Mouse (Mus musculus) embryo, embryonic 11.5 days (tissue): ENCODE results near the gene Erg.

Source experiments
- DNase-seq: peaks from one replicate; pipeline ENCODE4 v3.0.0-alpha.2; 2012; ENCODE audit warnings: low read depth, low spot score

Erg gene

DNA sequence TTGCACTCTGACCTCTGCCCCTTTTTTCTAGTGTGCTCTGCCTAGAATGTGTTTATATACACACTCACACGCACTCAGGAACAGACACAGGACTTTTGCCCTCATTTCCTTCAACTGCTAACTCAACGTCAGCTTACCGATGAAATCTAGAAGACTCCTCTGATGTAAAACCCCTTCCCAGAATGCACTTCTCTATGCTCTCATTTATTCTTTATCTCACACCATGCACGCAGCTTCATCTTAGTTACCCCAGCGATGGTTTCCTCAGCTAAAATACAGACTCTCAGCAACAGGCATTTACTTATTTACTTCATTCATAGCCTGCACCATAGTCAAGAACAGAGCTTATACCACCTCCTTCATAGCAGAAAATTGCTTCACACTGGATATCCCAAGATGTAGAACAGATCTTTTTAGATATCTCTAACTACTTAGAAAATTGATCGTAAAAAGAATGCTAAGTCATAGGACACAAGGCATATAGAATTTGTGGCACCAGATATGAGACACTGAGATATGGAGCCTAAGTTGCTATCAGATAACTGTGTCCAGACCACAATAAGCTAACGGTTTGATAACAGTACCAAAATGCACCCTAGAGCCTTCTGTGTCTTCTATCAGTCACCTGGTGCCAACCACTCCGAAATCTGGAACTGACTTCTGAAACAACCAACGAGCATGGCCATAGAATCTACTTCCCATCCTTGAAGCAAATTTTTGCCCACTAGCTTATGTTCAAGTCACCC, 98.6 kb downstream of the Erg start:
- no peak for DNase-seq

- no peak for DNase-seq
Observed at GRCm38 (mm10) chr16:95481176-95481575, 105.2 kb downstream of the Erg start.

GRCm38 (mm10) chr16:95478558-95478957, 107.8 kb downstream of the Erg start:
- no peak for DNase-seq

GRCm38 (mm10) chr16:95475041-95475440, 111.4 kb downstream of the Erg start:
- DNase-seq: no peak

- DNase-seq: no peak
Observed at GRCm38 (mm10) chr16:95473946-95474345, 112.4 kb downstream of the Erg start.

DNA sequence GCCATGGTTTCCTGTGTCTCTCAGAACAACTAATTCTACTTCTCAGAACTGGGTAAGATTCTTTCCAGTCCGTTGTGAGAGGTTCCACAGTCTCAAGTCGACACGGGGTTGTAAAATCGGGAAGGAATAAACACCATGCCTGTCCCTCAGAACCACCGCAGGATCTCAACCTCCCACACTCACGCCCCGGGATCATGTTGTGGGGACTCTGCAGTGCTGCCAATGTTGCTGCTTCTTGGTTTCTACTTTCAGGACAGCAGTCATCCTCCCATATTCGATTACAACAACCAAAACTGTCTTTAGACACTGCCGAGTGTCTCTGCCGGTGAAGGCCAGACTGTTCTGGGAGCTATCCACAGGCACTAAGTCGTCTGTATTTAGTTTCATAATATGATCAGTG, 113.6 kb downstream of the Erg start:
- DNase-seq: no peak

DNA sequence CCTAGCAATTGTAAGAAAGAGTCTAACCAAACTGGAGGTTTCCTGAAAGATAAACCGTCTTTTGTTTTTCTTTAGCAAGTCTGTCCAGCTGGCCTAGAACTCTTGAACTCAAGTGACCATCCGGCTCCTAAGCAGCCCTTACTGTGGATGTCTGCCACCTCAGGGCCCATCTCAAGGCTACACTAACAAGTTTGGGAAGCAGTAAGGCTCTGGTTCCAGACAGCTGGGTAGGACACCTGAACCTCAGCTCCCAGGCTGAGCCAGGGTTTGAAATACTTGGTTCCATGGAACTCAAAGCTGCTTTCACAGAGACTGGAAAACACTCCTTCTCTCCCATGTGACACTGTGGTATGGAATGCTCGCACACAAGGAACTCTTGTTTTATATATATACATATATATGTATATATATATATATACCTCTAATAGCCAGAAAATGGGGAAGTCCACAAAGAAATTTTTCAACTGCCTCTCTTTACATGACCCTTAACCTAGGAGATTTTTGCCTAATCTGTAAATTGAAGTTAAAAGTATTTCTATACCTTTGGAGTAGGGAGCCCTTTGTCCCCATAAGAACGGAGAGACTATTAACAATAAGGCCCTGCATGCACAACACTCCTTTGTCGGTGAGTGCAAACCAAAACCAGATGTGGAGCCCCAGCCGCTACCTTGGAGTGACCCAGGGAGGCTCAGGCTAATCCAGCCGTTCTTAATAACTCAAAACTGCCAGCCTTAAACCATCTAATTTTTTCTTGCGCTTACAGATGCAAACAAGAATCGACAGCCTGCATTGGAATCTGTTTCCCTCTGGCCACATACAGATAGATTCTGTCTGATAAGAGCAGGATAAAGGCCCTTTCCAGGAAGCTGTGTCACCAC, 116.9 kb downstream of the Erg start:
- peak; percentile 43 for DNase-seq

DNA sequence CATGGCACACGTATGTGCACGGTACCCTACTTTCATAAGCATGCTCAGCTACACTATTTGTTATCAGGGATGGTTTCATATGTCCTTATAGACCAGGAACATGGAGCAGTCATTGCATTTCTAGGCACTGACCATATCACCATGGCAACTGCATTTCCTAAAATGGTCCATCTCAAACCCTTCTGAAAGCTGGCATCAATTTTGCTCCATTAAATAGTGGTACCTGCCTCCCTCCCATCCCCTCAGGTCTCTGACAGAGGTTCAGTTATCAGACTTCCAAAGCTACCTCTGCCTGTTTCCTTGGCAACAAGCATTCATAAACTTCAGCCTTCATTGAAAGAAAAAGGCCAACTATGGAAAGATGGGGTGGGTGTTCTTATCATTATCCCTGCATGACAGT, 118.5 kb downstream of the Erg start:
- no peak for DNase-seq

DNA sequence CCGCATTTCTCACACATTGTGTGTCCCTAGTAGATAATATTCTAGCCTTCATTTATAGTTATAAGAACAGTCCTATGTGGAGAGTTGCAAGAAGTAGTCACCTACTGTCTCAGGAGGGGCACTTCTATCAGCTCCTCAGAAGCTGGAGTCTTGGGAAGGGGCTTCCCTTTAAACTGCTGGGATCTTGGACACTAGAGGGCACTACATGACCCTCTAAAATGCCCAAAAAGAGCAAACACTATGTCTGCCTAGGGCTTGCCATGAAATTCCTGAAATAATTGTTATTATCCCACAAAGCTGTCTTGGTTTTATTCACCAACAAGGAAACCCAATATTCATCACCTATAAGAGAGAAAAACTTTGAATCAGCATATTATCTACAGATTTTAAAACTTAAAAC, 119.8 kb downstream of the Erg start:
- peak; percentile 56 for DNase-seq

DNA sequence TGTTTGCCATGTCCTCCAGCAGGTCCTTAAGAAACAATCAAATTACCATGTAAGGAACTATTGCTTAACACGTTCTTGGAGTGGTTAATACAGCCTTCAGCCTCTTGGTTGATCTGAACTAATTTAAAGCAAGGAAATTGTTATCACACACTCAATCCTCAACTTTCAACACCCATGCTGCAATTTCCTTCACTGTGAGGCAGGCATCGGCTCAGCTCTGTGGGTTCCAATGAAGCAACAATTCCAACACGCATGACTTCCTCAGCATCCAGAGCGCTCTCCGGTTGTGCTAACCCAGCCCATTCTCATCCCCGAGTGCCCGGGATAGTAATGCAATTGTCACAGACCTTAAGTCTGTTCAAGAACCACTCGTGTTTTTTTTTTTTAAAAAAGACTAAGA, 121.8 kb downstream of the Erg start:
- DNase-seq: no peak

- no peak for DNase-seq
Observed at GRCm38 (mm10) chr16:95463796-95464195, 122.6 kb downstream of the Erg start.

DNA sequence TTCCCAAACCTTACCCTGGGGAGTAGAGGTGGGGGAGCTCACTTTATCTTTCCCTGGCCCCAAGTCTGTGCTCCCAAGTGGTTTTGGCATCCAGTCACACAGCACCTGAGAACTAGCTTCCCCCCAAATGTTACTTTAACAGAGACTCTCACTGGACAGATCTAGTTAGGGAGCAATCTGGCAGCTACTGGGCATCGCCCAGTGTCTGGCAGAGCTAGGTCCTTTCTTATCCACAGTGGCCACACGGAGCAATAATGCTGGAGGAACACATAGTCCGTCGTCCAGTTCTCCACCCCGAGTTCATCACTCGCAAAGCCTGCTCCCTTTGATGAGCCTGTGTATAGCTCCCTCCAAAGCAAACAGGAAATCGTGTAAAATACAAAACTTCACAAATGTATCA, 124.5 kb downstream of the Erg start:
- no peak for DNase-seq

DNA sequence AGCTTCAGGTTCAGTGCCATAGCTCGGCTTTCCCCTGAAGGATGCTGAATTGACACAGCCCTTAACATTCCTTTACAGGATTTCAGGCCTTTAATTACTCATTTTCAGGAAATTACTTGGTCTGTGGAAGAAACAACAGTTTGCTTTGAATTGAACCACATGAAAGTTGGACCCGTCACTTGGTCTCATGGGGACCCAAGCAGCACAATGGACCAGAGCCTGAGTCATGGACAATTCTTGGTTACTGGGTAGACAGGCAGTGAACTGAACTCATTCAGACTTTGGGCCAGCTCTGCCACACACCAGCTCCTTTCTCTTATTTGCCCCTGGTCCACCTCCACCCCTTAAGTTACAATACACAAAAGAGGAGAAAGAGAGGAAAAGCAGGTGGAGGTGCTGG, 126.1 kb downstream of the Erg start:
- no peak for DNase-seq

DNA sequence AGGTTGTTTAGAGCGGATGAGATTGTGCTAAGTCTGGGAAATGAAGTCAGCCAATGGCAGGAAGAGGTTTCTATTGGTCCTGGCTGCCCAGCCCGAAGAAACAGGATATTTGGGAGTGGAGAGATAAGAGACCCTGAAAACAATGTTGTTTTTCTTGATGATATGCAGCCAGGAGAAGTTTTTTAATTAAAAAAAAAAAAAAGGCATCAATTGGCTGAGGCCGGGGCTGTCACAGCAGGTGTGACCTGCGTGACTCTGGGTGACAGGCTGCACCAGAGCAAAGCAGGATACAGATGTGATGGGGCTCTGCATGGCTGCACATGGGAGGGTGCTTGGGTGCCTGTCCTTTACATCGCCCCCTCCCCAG, 127.1 kb downstream of the Erg start:
- no peak for DNase-seq

DNA sequence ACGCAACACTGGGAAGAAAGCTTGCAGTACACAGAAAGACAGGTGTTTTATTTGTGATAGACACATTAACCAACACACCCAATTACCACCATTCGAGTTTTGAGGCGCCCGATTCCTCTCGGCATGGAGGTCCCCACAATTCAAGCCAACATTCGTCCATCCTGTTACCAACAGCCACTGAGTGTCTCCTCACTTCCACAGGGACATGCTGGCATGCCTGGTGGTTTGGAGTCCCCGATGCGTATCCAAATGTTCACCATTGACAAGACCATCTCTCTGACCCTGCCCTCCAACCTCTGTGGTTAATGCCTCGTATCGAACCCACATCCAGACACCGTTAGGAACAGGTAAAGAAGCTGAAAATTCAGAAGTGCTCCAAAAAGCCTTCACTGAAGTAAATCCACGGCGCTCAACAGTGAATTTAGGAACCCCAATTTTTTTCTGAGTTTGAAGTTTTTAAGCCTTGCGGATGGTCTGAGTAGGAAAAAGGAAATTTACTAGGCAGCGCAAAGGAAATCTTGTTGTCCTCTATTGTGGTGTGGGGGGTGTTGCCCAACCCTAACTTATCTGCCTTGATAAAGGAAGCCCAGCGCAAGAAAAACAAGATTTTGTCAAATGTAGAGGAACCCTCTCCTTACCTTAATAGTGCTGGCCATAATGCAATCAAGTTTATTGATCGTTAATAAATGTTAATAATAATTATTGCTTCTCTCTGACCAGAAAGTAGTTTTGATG, 127.6 kb downstream of the Erg start:
- no peak for DNase-seq

GRCm38 (mm10) chr16:95457006-95457405, 129.4 kb downstream of the Erg start:
- DNase-seq: no peak

DNA sequence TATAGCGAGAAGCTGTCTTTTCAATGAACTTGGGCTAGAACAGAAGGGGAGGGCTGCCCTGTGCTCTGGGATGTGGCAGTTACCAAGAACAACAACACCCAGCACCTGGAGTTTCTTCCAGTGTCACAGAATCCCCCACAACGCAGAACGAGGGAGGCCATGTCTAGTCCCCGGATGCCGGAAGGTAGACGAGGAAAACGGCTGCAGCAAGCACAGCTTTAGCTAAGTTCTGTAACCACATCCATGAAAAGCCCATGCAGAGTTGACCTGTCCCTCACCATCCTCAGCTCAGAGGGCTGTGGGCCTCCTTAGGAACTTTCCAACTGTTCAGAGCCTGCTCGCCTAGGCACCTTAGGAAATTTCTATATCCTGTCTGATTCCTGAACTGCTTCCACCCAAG, 130.5 kb downstream of the Erg start:
- no peak for DNase-seq

DNA sequence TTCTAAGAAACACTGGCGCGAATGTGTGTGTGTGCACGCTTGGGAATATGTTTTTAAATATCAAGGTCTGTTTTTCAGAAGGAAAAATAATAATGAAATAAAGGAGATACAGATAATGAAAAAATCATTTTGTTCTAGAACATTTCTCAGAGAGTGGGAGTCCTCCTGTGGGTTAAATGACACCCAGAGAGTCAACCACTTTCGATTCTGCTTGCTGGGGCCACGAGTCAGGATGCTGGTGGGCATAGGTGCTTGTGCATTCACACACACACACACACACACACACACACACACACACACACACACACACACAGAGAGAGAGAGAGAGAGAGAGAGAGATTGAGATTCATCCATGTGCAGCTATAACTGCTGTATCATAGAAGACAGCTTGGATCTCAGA, 130.9 kb downstream of the Erg start:
- no peak for DNase-seq

GRCm38 (mm10) chr16:95452411-95452810, 134.0 kb downstream of the Erg start:
- DNase-seq: no peak

- no peak for DNase-seq
Observed at GRCm38 (mm10) chr16:95449361-95449725, 137.1 kb downstream of the Erg start.

GRCm38 (mm10) chr16:95448643-95449360, 137.6 kb downstream of the Erg start:
- no peak for DNase-seq

DNA sequence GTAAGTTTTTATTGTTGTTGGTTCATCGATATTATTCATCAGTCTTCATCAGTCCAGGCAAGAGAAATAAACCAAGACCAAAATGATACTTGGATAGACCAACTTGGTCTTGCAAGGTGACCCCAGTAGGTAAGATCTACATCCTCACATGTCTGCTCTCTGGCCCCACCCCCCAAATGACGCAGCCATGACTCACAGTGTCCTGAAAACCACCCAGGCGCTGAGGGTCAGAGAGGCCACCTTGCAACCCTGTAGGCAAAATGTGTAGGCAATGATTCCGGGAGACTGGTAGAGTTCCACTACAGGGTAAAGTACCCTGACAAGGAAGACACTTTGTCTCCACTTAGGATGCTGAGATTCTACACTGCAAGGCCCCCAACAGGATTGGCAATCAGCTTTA, 138.5 kb downstream of the Erg start:
- no peak for DNase-seq
